In the genomic region with DNA sequence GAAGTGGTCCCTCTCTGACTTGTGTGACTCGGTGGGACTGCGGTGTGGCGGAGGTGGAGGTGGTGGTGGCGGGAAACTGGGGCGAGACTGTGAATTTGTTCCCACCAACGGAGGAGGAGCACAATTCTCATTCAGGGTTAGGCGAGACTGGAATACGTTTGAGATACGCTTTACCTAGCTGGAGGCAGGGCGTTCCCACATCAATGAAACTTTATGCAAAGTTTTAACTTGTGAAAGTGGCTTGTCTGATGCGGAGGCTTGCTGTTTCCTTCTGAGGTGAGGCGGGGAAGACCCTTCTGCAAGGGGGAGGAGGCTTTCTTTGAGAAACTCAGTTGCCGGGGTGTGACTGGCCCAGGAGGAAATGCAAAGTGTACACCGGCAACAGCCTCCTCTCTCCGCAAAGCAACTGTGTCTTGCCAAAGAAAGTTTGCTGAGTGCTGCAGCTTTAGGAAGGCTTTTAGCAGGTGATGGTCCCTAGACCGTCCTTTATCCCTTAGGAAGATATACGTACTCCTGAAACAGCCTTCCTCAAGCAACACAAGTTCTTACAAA, we compare ENCODE assay signal across 8 mouse cellular contexts. TPM values are rescaled to one million over a fixed set of nuclear protein-coding genes. Genes with fewer than 3 reads are reported as not detected.
DNase-seq lines count a peak whose midpoint lies in the region; ATAC-seq and TF ChIP-seq lines count a peak whose summit lies in the region.

No protein-coding gene starts in this region.

- peak overlapping the region; percentile 74 for H3K4me2 ChIP-seq in embryonic facial prominence, embryonic 12.5 days (replicated peaks)
- peak overlapping the region; percentile 97 for H3K4me2 ChIP-seq in hindbrain, postnatal 0 days (ENCODE audit: low read depth, low read length)
- H3K4me2 ChIP-seq in stomach, postnatal 0 days (replicated peaks; ENCODE audit: low read depth) = peak overlapping the region; percentile 97

- peak overlapping the region; percentile 72 for H3K9ac ChIP-seq in embryonic facial prominence, embryonic 12.5 days
- H3K9ac ChIP-seq in hindbrain, postnatal 0 days (replicated peaks; ENCODE audit: low read length) = peak overlapping the region; percentile 86
- H3K9ac ChIP-seq in stomach, postnatal 0 days (ENCODE audit: low read length) = peak overlapping the region; percentile 93

- H3K4me1 ChIP-seq in embryonic facial prominence, embryonic 12.5 days = peaks cover 7% of the 10 kb centered on the region; the same call in 1 of the 2 replicates
- peaks cover 4% of the 10 kb centered on the region for H3K4me1 ChIP-seq in hindbrain, postnatal 0 days (ENCODE audit: insufficient read depth, low read length)
- peaks cover 56% of the 10 kb centered on the region for H3K4me1 ChIP-seq in megakaryocyte, embryonic 14.5 days
- H3K4me1 ChIP-seq in stomach, postnatal 0 days (replicated peaks; ENCODE audit: control insufficient read depth, insufficient read depth) = no peaks in the 10 kb centered on the region; the same call in 1 of the 2 replicates

- DNase-seq in gastrocnemius, postnatal 10 days = peak; percentile 8
- DNase-seq in gastrocnemius, postnatal 36 days = no peak
- DNase-seq in hindbrain, postnatal 0 days (ENCODE audit: low spot score) = no peak
- DNase-seq in stomach, postnatal 0 days (ENCODE audit: low spot score) = no peak

- no peaks in the 10 kb centered on the region for H3K36me3 ChIP-seq in embryonic facial prominence, embryonic 12.5 days
- no peaks in the 10 kb centered on the region for H3K36me3 ChIP-seq in hindbrain, postnatal 0 days (ENCODE audit: insufficient read depth, low read length)
- peaks cover 16% of the 10 kb centered on the region for H3K36me3 ChIP-seq in megakaryocyte, embryonic 14.5 days (replicated peaks; ENCODE audit: low read length)
- no peaks in the 10 kb centered on the region for H3K36me3 ChIP-seq in stomach, postnatal 0 days (ENCODE audit: control insufficient read depth, insufficient read depth, low read length)

- no peaks in the 10 kb centered on the region for H3K27me3 ChIP-seq in embryonic facial prominence, embryonic 12.5 days
- no peaks in the 10 kb centered on the region for H3K27me3 ChIP-seq in hindbrain, postnatal 0 days (ENCODE audit: insufficient read depth, low read length)
- no peaks in the 10 kb centered on the region for H3K27me3 ChIP-seq in megakaryocyte, embryonic 14.5 days (replicated peaks)
- no peaks in the 10 kb centered on the region for H3K27me3 ChIP-seq in stomach, postnatal 0 days (ENCODE audit: control insufficient read depth, insufficient read depth, low read length)

- peak overlapping the region; percentile 70 for H3K4me3 ChIP-seq in embryonic facial prominence, embryonic 12.5 days
- peak overlapping the region; percentile 85 for H3K4me3 ChIP-seq in hindbrain, postnatal 0 days (ENCODE audit: low read length)
- peak overlapping the region; percentile 93 for H3K4me3 ChIP-seq in megakaryocyte, embryonic 14.5 days (replicated peaks)
- H3K4me3 ChIP-seq in stomach, postnatal 0 days (ENCODE audit: low read depth, low read length) = peak overlapping the region; percentile 80

- no peak for TF ChIP-seq CTCF in hindbrain, postnatal 0 days (IDR thresholded peaks at IDR 0.05; ENCODE audit: low read depth)
- no peak for TF ChIP-seq CTCF in stomach, postnatal 0 days (IDR thresholded peaks at IDR 0.05; ENCODE audit: low read depth)

- WGBS in embryonic facial prominence, embryonic 12.5 days = 2% methylated on average over 17 of the region's 17 CpGs
- WGBS in hindbrain, postnatal 0 days = 5% methylated on average over 17 of the region's 17 CpGs
- whole genome bisulfite sequencing in stomach, postnatal 0 days = 6% methylated on average over 17 of the region's 17 CpGs

- no peaks in the 10 kb centered on the region for H3K9me3 ChIP-seq in embryonic facial prominence, embryonic 12.5 days
- H3K9me3 ChIP-seq in hindbrain, postnatal 0 days (ENCODE audit: low read length) = no peaks in the 10 kb centered on the region
- no peaks in the 10 kb centered on the region for H3K9me3 ChIP-seq in megakaryocyte, embryonic 14.5 days
- no peaks in the 10 kb centered on the region for H3K9me3 ChIP-seq in stomach, postnatal 0 days (ENCODE audit: control insufficient read depth, low read length)

- TF ChIP-seq EP300 in stomach, postnatal 0 days (optimal IDR thresholded peaks at IDR 0.05) = no peak

- ATAC-seq in CD4-positive, CD25-positive, alpha-beta regulatory T cell, adult 4 months = peak; percentile 88
- ATAC-seq in embryonic facial prominence, embryonic 12.5 days (ENCODE audit: insufficient number of reproducible peaks, insufficient read depth, low FRiP score, low TSS enrichment) = 0 out of 2 replicates have a peak, but pooled peaks have one; percentile 11
- no peak for ATAC-seq in hindbrain, postnatal 0 days
- peak; percentile 30; the same call in 1 of the 2 replicates for ATAC-seq in stomach, postnatal 0 days (ENCODE audit: low FRiP score, low TSS enrichment)
- no peak for ATAC-seq in cerebellum, adult (ENCODE audit: insufficient number of reproducible peaks, low FRiP score, low TSS enrichment)

- intact Hi-C loops in gastrocnemius, postnatal 36 days (cut with DNase I) = loop anchor here (10.0 kb wide), 1 partner anchor 114 kb away; the partner anchor contains the start of gene Nr4a2

- H3K27ac ChIP-seq in embryonic facial prominence, embryonic 12.5 days = no peak overlapping the region
- peak overlapping the region; percentile 73; the same call in 1 of the 2 replicates for H3K27ac ChIP-seq in hindbrain, postnatal 0 days
- H3K27ac ChIP-seq in stomach, postnatal 0 days (replicated peaks) = peak overlapping the region; percentile 96

RNA-seq across cellular contexts. Expression of gene Gpd2, which starts 1.3 kb away (rescaled TPM):
- 100 to 1,000 TPM; 111 to 124 TPM for total RNA-seq in gastrocnemius, postnatal 10 days (2021)
- total RNA-seq in gastrocnemius, postnatal 36 days (2021) = 100 to 1,000 TPM; 206 to 234 TPM
- 10 to 100 TPM; 17.5 TPM for polyA plus RNA-seq in CD4-positive, CD25-positive, alpha-beta regulatory T cell, adult 4 months (2017; shearing (Covaris generic))
- 17.9 and 18.3 TPM in 2 replicates for polyA plus RNA-seq in embryonic facial prominence, embryonic 12.5 days (2016; fragmentation: Nextera tagmentation; extraction: Ambion mirVana)
- total RNA-seq in hindbrain, postnatal 0 days (2014; rRNA removed) = 38.8 and 55.3 TPM in 2 replicates
- 31.5 and 32.7 TPM in 2 replicates for polyA plus RNA-seq in hindbrain, postnatal 0 days (2015; fragmentation: Nextera tagmentation; extraction: Ambion mirVana)
- polyA plus RNA-seq in megakaryocyte, embryonic 14.5 days (2012; ENCODE audit: insufficient read depth, low replicate concordance) = 0.77 and 3.5 TPM in 2 replicates
- polyA plus RNA-seq in stomach, postnatal 0 days (2015; fragmentation: Nextera tagmentation; extraction: Ambion mirVana) = 32.4 and 33.5 TPM in 2 replicates

Comparison
In these comparisons a context has a peak if more than half of its experiments do, and no peak if none do; other contexts are left out.
1. ATAC-seq: peak in CD4-positive, CD25-positive, alpha-beta regulatory T cell, adult 4 months (single experiment), embryonic facial prominence, embryonic 12.5 days (single experiment) and stomach, postnatal 0 days (single experiment); none in hindbrain, postnatal 0 days (single experiment) and cerebellum, adult (single experiment).
2. Peak in every context shown above with its lines, with median percentiles within 50 percentile points of each other: H3K4me2 ChIP-seq, H3K4me3 ChIP-seq and H3K9ac ChIP-seq.